Mouse (Mus musculus) gastrocnemius, postnatal 14 days (tissue): ENCODE results near the gene Zfp382. TPM values are rescaled to one million over a fixed set of nuclear protein-coding genes. Genes with fewer than 3 reads are reported as not detected.
"Not testable (repeated sequence)": the region's sequence is repeated elsewhere in the genome, so short reads cannot be mapped to it uniquely, and the experiment has no call there.

ENCODE experiments used
- DNase-seq: peaks from one replicate; pipeline ENCODE4 v3.0.0; 2021; ENCODE audit warnings: mixed read lengths
- intact Hi-C: fragments of 180-260 bp; cut with DNase I; formaldehyde crosslinking; loops from one replicate; pipeline ENCODE4 v1.15.1; 2025; ENCODE audit warnings: low total_unique reads
- long read RNA-seq, 2 experiments: library from polyadenylated mRNA; stranded (forward); transcript quantifications; one replicate each; pipeline ENCODE4 v2.0.0; 2021
- total RNA-seq, 2 experiments: library from RNA; stranded (reverse); gene quantifications; 2 replicates each; pipeline ENCODE4 v1.2.3; 2021

Zfp382 gene
- total RNA-seq, result 1 to 10 TPM; 1.6 to 2.9 TPM
- long read RNA-seq, experiment 1, result 0 reads
- long read RNA-seq, experiment 2, partial matches to known transcripts, result 0 of 2 reads
- long read RNA-seq, experiment 2, other reads (novel, unspliced or antisense), result 1 of 2 reads

DNA sequence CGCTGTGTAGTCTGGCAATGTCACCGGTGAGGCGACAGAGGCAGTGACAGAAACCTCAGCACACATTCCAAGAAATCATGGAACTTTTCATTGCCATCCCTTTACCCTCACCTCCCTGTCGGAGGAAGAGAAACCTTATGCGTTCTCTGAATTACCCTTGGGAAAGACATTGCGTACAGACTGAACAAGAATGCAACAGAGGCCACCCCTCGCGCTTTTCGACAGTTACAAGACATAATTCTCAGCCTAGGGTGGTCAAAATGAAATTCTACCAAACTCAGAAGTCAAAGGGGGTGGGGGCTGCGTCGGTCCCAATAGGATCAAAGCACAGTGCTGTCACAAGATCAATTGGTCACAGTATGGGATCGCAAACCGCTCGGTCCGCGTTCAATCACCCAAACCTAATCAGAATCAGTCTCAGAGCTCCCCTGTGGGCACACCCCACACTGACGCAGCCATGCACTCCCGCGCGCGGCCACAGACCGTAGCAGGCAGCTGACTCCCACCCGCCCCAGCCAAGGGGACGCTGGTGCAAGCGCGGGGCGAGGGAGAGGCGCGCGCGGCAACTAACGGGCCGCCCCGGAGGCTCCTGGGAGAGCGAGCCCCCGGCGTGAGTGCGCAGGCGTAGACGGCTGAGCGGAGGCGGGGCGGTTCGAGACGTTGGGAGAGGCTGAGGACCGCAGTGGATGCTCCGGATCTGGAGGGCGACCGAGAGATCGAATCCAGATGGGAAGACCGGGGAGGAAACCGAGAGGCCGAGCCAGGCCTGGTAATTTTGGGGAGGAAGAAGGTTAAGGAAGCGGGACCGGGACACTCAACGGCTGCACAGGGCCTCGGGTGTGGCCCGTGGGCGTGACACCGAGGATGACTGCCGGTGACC, at the start of gene Zfp382:
Gene Zfp382 (plus strand): TSS at position 635 of the 880 bp plus-strand sequence.
- DNase-seq, result peak; percentile 92
- intact Hi-C loops, result no loop called here

DNA sequence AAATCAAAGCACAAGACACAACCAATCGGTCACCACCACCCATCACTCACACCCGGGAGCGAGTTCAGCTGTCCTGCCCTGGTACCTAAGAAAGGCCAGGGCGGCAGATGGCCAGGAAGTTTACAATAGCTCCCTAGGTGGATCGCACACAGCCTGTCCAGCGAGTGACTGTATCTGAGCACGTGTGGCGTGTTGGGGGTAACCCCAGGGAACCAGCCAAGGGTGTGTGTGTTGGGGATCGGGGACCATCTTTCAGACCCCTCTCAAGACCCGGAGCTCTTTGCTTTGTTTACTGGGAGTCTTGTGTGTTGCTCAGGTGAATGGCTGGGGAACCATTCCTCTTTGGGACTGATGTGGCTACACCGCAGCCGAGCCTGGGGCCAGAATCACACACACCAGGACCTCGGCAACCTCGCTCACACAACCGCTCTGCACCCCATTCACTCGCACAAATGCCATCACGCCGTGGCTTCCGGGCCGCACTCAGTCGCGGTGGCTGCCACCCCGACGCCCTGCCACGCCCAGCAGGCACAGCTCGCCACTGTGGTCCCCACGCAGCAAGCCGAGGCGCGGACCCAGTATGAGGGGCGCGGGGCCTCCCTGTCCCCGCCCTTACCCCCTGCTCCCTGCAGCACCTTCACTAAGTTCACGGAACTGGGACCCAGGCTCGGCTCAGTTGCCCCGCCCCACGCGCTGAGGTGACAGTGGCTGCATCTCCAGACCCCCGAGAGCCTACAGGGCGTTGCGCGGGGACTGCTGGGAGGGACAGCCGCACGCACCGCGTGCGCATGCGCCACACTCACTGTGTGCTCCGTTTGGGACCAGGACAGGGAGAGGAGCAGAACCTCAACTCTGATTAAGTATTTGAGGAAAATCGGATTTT, 49.4 kb upstream of the Zfp382 start, which contains the start of gene Zfp82:
Gene Zfp82 (minus strand): TSS at position 755 of the 883 bp plus-strand sequence.
- DNase-seq, result peak; percentile 82
- intact Hi-C loops, result no loop called here

DNA sequence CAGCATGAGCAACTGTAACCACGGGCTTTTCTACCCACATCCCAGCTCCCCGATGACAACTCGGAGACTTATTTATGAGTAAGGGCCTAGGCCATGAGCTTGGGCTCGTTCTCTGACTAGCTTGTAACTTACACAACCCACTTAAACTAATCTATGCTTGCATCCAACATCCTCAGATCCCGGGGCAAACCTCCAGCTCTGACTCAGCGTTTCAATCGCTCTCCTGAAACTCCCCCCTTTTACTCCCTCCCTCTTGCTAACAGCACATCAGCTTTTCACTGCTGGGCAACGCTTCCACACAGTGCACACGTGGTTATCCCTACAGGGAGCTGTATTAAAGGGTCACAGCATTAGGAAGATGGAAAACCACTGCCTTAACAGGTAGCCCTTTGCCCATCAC, 35.2 kb upstream of the Zfp382 start:
- intact Hi-C loops, result no loop called here
- DNase-seq, result no peak

DNA sequence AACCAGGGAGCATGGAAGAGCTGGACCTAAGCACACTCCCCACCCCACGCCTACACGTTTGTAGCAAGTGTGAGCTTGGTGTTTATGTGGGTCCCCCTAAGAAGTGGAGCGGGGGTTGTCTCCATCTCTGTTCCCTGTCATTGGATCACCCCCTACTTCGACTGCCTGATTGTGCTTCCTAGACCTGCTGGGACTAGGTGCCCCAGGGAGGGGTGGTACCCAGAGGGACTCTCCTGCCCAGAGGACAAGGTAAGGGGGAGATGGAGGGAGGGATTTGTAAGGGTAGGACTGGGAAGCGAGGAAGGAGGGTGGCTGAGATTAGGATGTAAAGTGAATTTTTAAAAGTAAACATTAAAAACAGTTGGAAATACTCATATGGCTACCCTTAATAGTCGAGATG, 32.3 kb upstream of the Zfp382 start:
- intact Hi-C loops, result no loop called here
- DNase-seq, result no peak

DNA sequence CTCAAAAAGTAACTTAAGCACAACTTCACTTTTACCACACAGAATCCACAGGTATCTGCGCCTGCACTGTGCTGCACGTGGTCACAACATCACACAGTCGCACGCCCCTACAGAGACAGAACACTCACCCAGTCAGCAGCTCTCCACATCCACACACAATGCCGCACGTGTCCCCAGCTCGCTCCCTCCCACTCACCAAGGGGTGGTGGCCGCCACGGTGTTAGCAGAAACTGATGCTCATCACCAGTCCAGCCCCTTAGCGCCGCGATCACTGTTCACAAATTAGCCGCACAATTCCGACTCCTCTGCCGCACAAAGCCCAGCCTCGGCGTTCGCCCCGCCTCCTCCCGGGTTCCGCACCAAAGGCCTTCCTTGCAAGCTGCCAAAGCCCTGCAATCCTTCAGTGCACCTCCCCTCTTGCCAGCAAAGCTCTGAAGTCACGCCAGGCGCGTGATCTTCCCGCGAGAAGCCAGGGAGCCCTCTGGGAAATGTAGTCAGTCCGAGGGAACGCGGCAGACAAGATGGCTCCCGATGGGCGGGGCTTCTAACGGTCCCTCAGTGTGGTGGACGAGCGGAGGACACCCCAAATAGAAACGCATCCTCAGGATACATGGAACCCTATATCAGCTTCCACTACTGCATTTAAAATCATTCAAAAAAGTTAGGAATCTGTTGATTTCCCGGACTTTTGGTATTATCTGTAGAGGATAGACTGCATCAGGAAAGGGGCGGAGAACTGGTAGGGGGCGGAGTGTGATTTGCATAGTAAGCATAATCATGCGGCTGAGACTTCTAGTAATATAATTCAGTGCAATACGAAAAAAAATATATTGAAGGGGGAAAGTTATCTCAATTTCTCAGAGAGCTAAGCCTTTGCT, 31.4 kb upstream of the Zfp382 start, which contains the start of the genes Gm26920 and Zfp566:
Gene Gm26920 (minus strand): TSS at position 319 of the 878 bp plus-strand sequence.
Gene Zfp566 (minus strand): TSS at position 436 of the 878 bp plus-strand sequence.
- DNase-seq, result peak; percentile 95
- intact Hi-C loops, result loop anchor here (10.0 kb wide), 1 partner anchor 74 kb away; the partner anchor contains the start of gene Zfp146

DNA sequence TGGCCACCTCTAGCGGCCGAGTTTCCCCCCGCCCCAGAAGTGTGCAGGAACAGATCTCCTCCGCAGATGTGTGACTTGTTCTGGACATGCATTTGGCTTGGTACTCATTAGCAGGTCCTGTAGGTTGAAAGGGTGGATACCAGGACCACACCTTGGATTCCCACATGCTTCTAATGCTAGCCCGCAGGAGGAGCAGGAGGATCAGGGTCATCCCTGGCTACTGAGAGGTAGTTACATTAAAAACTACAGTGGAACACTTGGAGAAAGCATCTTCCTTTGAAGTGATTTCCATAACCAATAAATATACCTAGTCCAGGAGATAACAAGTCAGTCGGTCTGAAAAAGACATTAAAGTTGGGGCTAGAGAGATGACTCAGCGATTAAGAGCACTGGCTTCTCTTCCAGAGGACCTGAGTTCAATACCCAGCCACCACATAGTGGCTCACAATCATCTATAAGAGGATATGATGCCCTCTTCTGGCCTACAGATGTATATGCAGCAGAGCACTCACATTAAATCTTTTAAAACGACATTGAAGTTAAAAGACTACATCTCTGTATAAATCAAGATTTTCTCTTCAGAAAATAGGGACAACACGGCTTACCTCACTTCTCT, 30.7 kb upstream of the Zfp382 start:
- intact Hi-C loops, result loop anchor here (10.0 kb wide), 1 partner anchor 74 kb away; the partner anchor contains the start of gene Zfp146
- DNase-seq, result no peak

DNA sequence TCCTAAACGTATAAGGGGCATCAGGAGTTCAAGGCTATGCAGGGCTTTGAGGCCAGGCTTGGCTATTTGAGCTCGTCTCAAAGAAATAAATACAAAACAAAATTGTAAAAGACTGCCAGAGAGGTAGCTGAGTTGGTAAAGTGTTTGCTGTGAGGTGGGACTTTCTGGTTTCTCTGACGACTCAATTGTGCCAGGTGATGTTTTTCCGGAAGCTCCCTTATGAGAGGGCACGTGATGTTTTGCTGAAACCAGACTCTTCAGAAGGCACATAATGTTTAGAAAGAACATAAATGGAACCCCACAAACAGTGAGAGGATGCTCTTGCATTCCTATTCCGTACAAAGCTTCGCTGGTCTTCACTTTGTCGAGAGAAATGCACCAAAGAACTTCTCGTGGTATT, 29.1 kb upstream of the Zfp382 start:
- no peak for DNase-seq
- intact Hi-C loops, result loop anchor here (10.0 kb wide), 1 partner anchor 72 kb away; the partner anchor contains the start of gene Zfp146

DNA sequence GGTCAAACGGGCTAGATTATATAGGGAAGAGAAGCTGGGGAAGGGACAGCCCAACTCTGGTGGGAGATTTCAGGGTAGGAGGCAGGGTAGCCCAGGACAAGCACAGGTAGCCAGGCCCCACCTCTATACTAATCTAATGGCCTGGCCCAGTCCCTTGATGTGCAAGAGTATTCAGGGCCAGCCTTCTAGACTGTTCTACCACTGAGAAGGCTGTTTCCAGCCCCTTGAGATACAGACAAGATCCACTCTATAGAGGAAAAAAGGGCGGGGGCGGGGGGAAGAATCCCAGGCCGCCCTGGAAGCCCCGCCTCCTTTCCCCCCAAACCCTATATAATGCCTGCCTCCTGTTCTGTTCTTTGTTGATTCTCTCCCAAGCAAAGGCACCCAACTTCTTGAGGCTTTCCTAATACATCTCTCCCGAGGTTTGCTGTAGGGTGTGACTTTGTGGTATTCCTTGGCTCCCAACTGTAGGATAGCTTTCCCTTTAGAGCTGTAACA, 27.8 kb upstream of the Zfp382 start:
- intact Hi-C loops, result loop anchor here (10.0 kb wide), 1 partner anchor 71 kb away; the partner anchor contains the start of gene Zfp146
- no peak for DNase-seq

DNA sequence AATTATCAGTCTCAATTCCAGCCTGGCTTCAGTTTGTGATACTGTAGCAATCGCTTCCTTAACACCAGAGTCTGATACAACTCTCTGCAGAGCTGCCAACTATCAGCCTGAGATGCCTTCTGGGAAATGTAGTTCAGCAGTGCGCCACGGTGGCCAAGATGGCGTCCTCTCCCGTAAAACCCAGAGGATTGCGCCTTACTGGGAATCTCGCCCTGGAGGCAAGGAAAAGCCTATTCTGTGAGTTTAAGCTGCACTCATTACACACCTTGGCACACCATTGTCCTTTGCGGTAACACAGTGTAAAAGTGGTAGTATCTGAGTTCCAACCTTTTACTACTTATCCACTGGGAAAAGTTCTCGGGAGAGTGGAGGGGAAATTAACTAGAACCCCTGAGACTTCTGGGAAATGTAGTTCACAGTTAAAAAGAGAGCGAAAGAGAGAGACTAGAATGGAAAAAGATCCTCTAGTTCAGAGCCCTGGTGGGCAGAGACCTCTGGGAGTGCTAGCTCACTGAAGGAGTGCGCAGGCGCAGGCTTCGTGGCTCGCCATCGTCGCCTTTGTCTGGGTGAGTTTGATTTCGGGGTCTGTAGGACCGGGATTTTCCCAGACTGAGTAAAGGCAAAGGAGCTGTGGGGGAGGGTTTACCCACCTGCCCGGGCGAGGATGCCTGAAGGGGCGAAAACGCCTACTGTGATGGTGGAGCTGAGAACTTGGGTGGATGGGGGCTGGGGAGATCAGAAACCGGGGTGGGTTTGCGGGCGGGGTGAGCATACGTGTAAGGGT, 26.9 kb upstream of the Zfp382 start, which contains the start of gene Zfp260:
Gene Zfp260 (plus strand): TSS at position 132 of the 784 bp plus-strand sequence.
- peak; percentile 89 for DNase-seq
- intact Hi-C loops, result loop anchor here (10.0 kb wide), 1 partner anchor 70 kb away; the partner anchor contains the start of gene Zfp146

DNA sequence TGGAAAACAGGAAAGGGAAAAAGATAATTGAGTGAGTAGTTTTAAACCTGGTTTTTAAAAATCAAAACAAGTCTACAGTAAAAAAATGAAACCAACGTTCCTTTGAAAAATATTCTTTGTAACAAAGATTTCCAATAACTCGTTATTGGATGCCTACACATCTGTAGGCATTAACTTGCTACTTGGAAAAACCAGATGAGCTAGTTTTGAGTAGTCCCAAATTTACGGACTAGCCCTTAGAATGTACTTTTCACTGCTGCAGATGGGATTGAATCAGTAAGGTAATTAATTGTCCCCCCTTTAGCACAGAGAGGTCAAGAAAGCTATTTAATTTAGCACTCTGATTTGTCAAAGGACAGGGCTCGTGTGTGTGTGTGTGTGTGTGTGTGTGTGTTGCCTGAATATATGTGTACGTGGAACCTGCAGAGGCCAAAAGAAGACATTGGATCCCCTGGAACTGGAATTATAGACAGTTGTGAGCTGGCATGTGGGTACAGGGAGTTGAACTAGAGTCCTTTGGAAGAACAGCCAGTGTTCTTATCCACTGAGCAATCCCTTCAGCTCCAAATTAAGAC, 26.1 kb upstream of the Zfp382 start:
- DNase-seq, result no peak
- intact Hi-C loops, result loop anchor here (10.0 kb wide), 1 partner anchor 69 kb away; the partner anchor contains the start of gene Zfp146

DNA sequence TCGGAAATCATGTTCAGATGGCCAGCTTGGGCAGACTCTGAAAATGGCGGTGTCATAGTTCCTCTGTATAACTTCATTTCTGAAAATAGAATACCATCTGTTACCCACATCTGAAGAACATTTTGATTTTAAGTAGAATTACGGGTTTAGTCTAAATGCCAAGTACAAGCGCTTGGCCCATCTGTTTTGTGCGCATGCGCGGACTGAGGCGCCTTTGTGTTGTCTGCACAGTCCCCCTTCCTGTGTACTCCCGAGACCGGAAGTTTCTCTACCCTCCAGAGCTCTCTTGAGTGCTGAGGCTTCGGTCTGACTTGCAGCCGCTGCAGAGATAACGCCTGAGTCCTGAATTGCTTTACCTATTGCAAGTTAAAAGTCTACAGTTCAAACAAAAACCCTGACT, 22.4 kb upstream of the Zfp382 start:
- intact Hi-C loops, result loop anchor here (10.0 kb wide), 1 partner anchor 66 kb away; the partner anchor contains the start of gene Zfp146
- peak; percentile 27 for DNase-seq

DNA sequence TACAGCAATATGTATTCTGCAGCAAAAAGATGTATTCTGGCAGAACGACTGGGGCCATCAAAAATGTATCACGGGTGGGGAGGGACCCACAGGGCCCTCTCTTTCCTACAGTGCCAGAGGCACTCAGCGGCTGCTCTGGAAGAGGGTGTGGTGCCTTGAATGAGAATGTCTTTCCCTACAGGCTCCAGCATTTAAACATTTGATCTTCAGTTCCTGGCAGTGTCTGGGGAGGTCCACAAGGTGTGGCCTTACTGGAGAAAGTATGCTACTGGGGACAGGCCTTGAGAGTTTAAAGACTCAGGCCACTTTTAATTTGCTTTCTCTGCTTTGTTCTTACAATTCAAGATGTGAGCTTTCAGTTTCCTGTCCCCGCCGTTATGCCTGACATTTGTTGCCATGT, 5.7 kb upstream of the Zfp382 start:
- intact Hi-C loops, result loop anchor here (2.0 kb wide), 1 partner anchor 41 kb away; no protein-coding TSS in a partner anchor
- DNase-seq, result no peak

DNA sequence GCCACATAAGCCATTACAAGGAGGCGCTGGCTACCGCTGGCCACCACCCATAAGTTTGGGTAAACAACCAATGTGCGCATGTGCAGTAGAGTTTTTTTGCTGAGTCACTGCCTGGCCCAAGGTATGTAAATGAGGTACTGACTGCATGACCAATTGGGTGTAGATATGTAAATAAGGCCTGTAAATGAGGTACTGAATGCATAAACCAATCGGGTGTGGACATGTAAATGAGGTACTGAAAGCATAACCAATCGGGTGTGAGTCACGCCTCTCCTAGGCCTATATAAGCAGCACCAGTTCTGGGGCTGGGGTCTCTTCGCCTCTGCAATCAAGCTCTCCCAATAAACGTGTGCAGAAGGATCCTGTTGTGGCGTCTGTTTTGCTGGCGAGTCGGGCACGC, 3.8 kb upstream of the Zfp382 start:
- DNase-seq, result not testable (repeated sequence)
- intact Hi-C loops, result loop anchor here (2.0 kb wide), 1 partner anchor 39 kb away; no protein-coding TSS in a partner anchor

DNA sequence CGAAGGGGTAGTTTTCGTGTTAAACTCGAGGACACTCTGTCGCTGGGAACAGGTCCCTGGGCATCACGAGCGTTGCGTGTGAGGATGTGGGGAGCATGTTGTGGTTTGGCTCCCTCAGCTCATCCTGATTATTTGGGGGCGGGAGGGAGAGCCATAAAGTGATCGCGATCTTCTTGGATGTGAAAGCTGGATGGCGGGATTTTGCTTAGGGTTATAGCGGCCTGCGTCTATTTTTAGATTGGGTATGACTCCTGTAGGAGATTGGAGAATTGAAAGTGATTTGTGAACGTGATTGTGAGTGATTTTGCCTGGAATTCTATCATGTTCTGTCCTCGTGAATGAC, 417 bp downstream of the Zfp382 start:
- intact Hi-C loops, result no loop called here
- no peak for DNase-seq

DNA sequence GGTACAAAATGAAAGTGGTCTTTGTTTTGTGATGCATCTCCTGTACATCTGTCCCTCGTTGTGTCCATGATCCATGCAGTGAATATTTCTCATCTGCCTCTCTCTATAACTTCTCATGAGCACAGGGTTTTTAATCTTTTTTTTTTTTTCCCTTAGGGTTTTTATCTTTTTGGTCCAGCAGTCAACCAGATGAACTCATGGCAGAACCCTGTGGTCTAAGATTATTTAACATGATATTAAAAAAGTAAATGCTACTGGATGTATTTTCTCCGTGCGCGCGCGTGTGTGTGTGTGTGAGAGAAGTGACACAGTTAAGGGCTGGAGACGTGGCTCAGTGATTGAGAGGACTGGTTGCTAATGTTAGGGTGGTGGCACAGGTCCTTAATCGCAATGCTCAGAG, 8.2 kb downstream of the Zfp382 start:
- no peak for DNase-seq
- intact Hi-C loops, result no loop called here

DNA sequence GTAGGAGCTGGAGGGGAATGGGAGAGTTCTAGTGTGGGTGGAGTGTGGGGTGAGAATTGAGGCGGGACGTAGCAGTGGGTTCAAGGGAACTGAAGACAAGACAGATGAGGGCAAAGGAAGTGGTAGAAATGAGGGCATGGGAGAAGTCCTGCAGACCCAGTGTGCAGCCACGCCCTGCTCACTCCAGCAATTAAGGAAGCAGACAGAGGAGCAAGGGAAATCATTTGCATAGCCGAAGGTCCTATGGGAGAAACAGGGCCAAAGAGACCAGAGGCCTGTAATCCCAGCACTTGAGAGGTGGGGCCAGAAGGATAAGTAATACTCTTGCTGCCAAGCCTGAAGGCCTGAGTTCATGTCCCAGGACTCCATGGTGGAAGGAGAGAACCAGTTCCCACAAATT, 10.7 kb downstream of the Zfp382 start:
- no peak for DNase-seq
- intact Hi-C loops, result no loop called here

DNA sequence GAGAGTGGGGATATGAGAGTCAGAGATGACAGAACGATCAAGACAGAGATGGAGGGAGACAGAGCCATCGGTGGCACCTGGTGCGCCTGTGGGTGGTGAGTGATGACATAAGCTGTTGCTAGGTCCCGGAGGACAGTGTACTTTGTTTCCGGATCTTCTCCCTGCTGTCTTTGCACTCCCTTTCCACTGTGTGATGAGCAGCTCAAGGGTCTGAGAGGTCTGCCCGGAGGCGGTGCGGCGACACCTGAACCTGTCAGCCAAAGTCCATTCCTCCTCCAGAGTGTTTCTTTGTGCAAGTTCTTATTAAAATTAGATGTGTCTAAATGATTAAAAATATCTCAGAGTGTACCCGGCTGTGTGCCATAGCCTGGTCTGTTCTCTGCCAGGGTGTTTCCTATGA, 15.1 kb downstream of the Zfp382 start:
- intact Hi-C loops, result no loop called here
- DNase-seq, result no peak
